Mouse (Mus musculus) kidney, embryonic 14.5 days (tissue): Measurements from ENCODE around the gene Sprr1b. TPM values are rescaled to one million over a fixed set of nuclear protein-coding genes. Genes with fewer than 3 reads are reported as not detected.
"Not testable (repeated sequence)": the region's sequence is repeated elsewhere in the genome, so short reads cannot be mapped to it uniquely, and the experiment has no call there.

Source experiments
- ATAC-seq: fragments of 200-750 bp; cut with Nextera tagmentation; 2 replicates; pipeline ENCODE4 v1.8.0; 2017; ENCODE audit warnings: moderate number of reproducible peaks, mild to moderate bottlenecking, moderate TSS enrichment, moderate library complexity; ENCODE audit not compliant: low FRiP score, low TSS enrichment
- H3K27ac ChIP-seq: fragments of 300-500 bp; sonication (generic); 2 replicates; pipeline ENCODE4 v1.5.1; 2014; ENCODE audit warnings: low read depth, mild to moderate bottlenecking, low read length, moderate library complexity, mixed read lengths
- H3K27me3 ChIP-seq: fragments of 300-500 bp; sonication (generic); 2 replicates; pipeline ENCODE4 v1.6.1; 2014; ENCODE audit warnings: mild to moderate bottlenecking, low read length; ENCODE audit not compliant: control insufficient read depth, insufficient read depth
- H3K36me3 ChIP-seq: fragments of 300-500 bp; sonication (generic); 2 replicates; pipeline ENCODE4 v1.6.1; 2014; ENCODE audit warnings: low read length, mixed read lengths; ENCODE audit not compliant: control insufficient read depth, insufficient read depth
- H3K4me1 ChIP-seq: fragments of 300-500 bp; sonication (generic); 2 replicates; pipeline ENCODE4 v1.6.1; 2014; ENCODE audit warnings: low read length, mixed read lengths; ENCODE audit not compliant: control insufficient read depth, insufficient read depth
- H3K4me2 ChIP-seq: fragments of 300-500 bp; sonication (generic); replicated peaks from 2 replicates; pipeline ENCODE4 v1.6.1; 2014; ENCODE audit warnings: low read depth, mild to moderate bottlenecking, low read length
- H3K4me3 ChIP-seq: fragments of 300-500 bp; sonication (generic); 2 replicates; pipeline ENCODE4 v1.5.1; 2014; ENCODE audit warnings: mild to moderate bottlenecking, low read length
- H3K9ac ChIP-seq: fragments of 300-500 bp; sonication (generic); 2 replicates; pipeline ENCODE4 v1.6.1; 2014; ENCODE audit warnings: low read depth, mild to moderate bottlenecking, low read length, moderate library complexity
- H3K9me3 ChIP-seq: fragments of 300-500 bp; sonication (generic); 2 replicates; pipeline ENCODE4 v1.6.1; 2016; ENCODE audit warnings: low read length; ENCODE audit not compliant: control insufficient read depth
- WGBS: fragments of 180-500 bp; shearing (Covaris S2); extraction: QIAGEN DNeasy Blood & Tissue Kit; methylation state at CpG from one replicate; pipeline ENCODE4 v1.1.7; 2014; 5-methylcytosine and 5-hydroxymethylcytosine counted together
- polyA plus RNA-seq: library from polyadenylated mRNA; unstranded; fragments of >200 nt; fragmentation: Nextera tagmentation; extraction: Ambion mirVana; gene quantifications from 2 replicates; pipeline ENCODE4 v1.2.1, GENCODE M21; 2014

The Sprr1b gene
- not detected in 2 replicates for polyA plus RNA-seq

DNA sequence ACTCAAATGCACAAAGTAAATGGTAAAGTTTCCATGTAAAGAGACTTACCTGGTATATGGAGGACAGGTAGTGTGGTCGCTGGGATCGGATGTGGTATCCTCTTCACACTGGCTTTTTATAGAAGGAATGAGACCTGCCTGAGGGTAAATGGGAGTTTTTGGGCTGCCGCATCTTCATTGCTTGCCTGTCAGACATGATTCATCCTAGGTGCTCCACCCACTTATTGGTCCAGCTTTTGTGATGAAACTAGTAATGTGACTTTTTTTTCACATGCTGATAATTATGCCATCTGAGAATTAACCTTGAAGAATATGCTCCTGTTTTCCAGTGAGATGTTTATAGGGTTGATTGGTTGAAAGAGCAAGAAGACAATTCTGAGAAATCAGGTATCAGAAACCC, at the start of gene Sprr1b:
Sprr1b (minus strand) TSS at position 101 of the 400 bp plus-strand sequence.
- WGBS: 94% methylated on average over 3 of the region's 3 CpGs
- Histone ChIP-seq H3K4me1 (no peaks in the 10 kb centered on the region), H3K9ac (no peak within 1 kb of the TSS), H3K4me3 (no peak within 1 kb of the TSS), H3K9me3 (no peaks in the 10 kb centered on the region), H3K36me3 (no peaks in the 10 kb centered on the region), H3K27me3 (no peaks in the 10 kb centered on the region), H3K27ac (no peak within 1 kb of the TSS), H3K4me2 (no peak within 1 kb of the TSS)
- ATAC-seq: no peak

DNA sequence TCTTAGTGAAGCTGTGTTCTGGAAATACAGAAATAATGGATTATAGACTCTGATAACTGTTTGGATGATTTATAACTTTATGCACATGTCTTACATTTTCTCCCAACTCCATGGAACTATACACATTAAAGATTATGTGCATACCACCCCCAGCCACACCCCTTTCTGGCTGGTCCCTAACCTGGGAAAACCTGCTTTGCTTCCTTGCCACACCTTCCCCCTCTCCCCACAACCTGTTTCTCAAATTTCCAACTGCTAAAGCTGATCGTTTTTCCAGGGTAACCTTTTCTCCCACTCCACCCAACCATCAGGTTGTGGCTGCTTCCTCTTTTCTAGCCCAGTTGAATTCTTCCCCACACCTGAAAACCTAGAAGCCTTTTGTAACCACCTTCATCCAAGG, 47.7 kb upstream of the Sprr1b start:
- Histone ChIP-seq H3K27me3 (no peaks in the 10 kb centered on the region), H3K4me2 (no peak overlapping the region), H3K36me3 (no peaks in the 10 kb centered on the region), H3K27ac (no peak overlapping the region), H3K4me1 (no peaks in the 10 kb centered on the region), H3K4me3 (no peak overlapping the region), H3K9me3 (no peaks in the 10 kb centered on the region), H3K9ac (no peak overlapping the region)
- 29% methylated on average over 1 of the region's 1 CpGs for WGBS
- no peak for ATAC-seq

- no peaks in the 10 kb centered on the region for H3K36me3 ChIP-seq
- no peaks in the 10 kb centered on the region for H3K27me3 ChIP-seq
- H3K9ac ChIP-seq: no peak within 1 kb of the TSS
- H3K4me3 ChIP-seq: no peak within 1 kb of the TSS
- H3K27ac ChIP-seq: no peak within 1 kb of the TSS
- H3K4me2 ChIP-seq: no peak within 1 kb of the TSS
- H3K9me3 ChIP-seq: no peaks in the 10 kb centered on the region
- no peaks in the 10 kb centered on the region for H3K4me1 ChIP-seq
- ATAC-seq: no peak
These were observed 47.3 kb upstream of the Sprr1b start, which contains the start of gene Sprr1a for GRCm38 (mm10) chr3:92485863-92486262. Gene Sprr1a (minus strand): TSS chr3:92485895.

DNA sequence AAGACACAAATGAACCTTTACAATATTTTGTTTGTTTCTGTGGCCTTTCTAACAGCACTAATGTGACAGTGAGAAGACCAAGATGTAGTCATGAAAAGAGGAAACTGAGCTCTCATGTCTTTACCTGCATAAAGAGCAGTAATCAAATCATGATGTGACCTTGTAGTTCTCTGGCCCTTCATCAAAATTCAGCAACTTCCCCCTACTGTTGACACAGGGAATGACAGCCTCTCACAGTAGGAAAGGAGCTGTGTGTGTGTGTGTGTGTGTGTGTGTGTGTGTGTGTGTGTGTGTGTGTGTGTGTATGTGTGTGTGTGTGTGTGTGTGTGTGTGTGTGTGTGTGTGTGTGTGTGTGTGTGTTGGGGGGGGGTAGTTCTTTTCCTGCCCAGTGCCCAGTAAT, 42.7 kb upstream of the Sprr1b start:
- H3K36me3 ChIP-seq, H3K9me3 ChIP-seq, H3K4me2 ChIP-seq, H3K27ac ChIP-seq, H3K27me3 ChIP-seq, H3K4me3 ChIP-seq, H3K4me1 ChIP-seq, H3K9ac ChIP-seq, ATAC-seq: not testable (repeated sequence)

- Histone ChIP-seq H3K9me3 (no peaks in the 10 kb centered on the region), H3K27me3 (no peaks in the 10 kb centered on the region), H3K9ac (no peak overlapping the region), H3K4me2 (no peak overlapping the region), H3K36me3 (no peaks in the 10 kb centered on the region), H3K27ac (no peak overlapping the region), H3K4me1 (no peaks in the 10 kb centered on the region), H3K4me3 (no peak overlapping the region)
- no peak for ATAC-seq
- 84% methylated on average over 2 of the region's 2 CpGs for WGBS
These were observed 31.5 kb upstream of the Sprr1b start for GRCm38 (mm10) chr3:92470111-92470510.

GRCm38 (mm10) chr3:92467424-92467823, 28.8 kb upstream of the Sprr1b start:
- H3K27me3 ChIP-seq: no peaks in the 10 kb centered on the region
- no peaks in the 10 kb centered on the region for H3K9me3 ChIP-seq
- no peaks in the 10 kb centered on the region for H3K36me3 ChIP-seq
- no peak overlapping the region for H3K27ac ChIP-seq
- no peak overlapping the region for H3K9ac ChIP-seq
- H3K4me1 ChIP-seq: no peaks in the 10 kb centered on the region
- H3K4me2 ChIP-seq: no peak overlapping the region
- no peak overlapping the region for H3K4me3 ChIP-seq
- ATAC-seq: no peak

- H3K4me3 ChIP-seq: no peak overlapping the region
- H3K27ac ChIP-seq: no peak overlapping the region
- H3K4me2 ChIP-seq: no peak overlapping the region
- no peaks in the 10 kb centered on the region for H3K36me3 ChIP-seq
- H3K4me1 ChIP-seq: no peaks in the 10 kb centered on the region
- no peaks in the 10 kb centered on the region for H3K9me3 ChIP-seq
- no peak for ATAC-seq
- no peaks in the 10 kb centered on the region for H3K27me3 ChIP-seq
- 92% methylated on average over 1 of the region's 1 CpGs for WGBS
- no peak overlapping the region for H3K9ac ChIP-seq
These were observed 28.0 kb upstream of the Sprr1b start for GRCm38 (mm10) chr3:92466576-92466975.

GRCm38 (mm10) chr3:92458620-92459019, 20.0 kb upstream of the Sprr1b start, which contains the start of gene Sprr3:
Gene Sprr3 (minus strand): TSS chr3:92458720.
- Histone ChIP-seq H3K9me3 (no peaks in the 10 kb centered on the region), H3K36me3 (no peaks in the 10 kb centered on the region), H3K4me1 (no peaks in the 10 kb centered on the region), H3K27ac (no peak within 1 kb of the TSS), H3K9ac (no peak within 1 kb of the TSS), H3K4me3 (no peak within 1 kb of the TSS), H3K4me2 (no peak within 1 kb of the TSS), H3K27me3 (no peaks in the 10 kb centered on the region)
- 60% methylated on average over 2 of the region's 2 CpGs for WGBS
- ATAC-seq: no peak

DNA sequence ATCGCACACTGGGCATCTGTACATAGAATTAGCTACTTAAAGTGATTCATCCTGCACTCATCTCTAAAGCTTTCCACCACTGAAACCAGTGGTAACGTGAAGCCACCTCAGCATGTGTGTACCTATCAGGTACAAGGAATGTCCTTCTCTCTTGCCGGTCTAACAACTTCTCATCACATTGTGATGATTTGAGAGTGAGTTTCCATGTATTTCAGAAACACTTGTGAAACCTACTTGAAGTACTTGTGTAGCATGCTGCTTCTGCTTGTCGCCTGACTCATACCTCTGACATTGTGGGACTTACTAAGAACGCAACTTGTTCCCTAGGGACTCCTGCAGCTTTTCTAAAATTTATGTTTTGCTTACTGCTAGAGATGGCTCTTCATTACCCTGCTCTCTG, 16.6 kb upstream of the Sprr1b start:
- Histone ChIP-seq H3K36me3 (no peaks in the 10 kb centered on the region), H3K4me3 (no peak overlapping the region), H3K27ac (no peak overlapping the region), H3K9ac (no peak overlapping the region), H3K4me2 (no peak overlapping the region), H3K9me3 (no peaks in the 10 kb centered on the region), H3K27me3 (no peaks in the 10 kb centered on the region), H3K4me1 (no peaks in the 10 kb centered on the region)
- WGBS: 91% methylated on average over 5 of the region's 5 CpGs
- no peak for ATAC-seq

DNA sequence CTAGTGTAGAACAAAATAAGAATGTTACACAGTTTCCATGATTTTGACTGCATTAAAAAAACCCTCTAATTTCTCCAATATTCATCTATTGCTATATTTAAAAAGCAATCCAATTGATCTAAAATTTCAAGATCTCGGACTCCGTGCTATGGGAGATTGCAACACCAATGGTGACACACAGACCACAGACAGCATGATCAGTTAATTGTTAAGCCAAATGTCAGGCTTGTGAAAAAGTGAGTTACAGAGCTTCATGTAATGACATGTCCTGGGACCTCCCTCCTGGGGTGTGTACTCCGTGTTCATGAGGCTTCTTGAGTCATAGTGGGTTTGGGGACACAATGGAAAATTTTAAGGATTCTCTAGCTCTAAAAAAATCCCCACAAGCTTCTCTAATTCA, 1.6 kb upstream of the Sprr1b start:
- no peak overlapping the region for H3K27ac ChIP-seq

More for the DNA sequence above, 1.6 kb upstream of the Sprr1b start:
- no peaks in the 10 kb centered on the region for H3K27me3 ChIP-seq
- H3K36me3 ChIP-seq: no peaks in the 10 kb centered on the region
- no peaks in the 10 kb centered on the region for H3K4me1 ChIP-seq
- 91% methylated on average over 3 of the region's 3 CpGs for WGBS
- H3K9me3 ChIP-seq: no peaks in the 10 kb centered on the region
- no peak overlapping the region for H3K4me3 ChIP-seq
- no peak overlapping the region for H3K9ac ChIP-seq
- H3K4me2 ChIP-seq: no peak overlapping the region
- ATAC-seq: no peak
